Mouse (Mus musculus): ENCODE data around the gene Cyth2.
A peak's percentile ranks its signal among the peaks of the same experiment; 100 is the strongest.

Gene Cyth2

GRCm38 (mm10) chr7:45785388-45786135, 28.8 kb downstream of the Cyth2 start:
- no peak for DNase-seq (ENCODE audit: low spot score)

DNA sequence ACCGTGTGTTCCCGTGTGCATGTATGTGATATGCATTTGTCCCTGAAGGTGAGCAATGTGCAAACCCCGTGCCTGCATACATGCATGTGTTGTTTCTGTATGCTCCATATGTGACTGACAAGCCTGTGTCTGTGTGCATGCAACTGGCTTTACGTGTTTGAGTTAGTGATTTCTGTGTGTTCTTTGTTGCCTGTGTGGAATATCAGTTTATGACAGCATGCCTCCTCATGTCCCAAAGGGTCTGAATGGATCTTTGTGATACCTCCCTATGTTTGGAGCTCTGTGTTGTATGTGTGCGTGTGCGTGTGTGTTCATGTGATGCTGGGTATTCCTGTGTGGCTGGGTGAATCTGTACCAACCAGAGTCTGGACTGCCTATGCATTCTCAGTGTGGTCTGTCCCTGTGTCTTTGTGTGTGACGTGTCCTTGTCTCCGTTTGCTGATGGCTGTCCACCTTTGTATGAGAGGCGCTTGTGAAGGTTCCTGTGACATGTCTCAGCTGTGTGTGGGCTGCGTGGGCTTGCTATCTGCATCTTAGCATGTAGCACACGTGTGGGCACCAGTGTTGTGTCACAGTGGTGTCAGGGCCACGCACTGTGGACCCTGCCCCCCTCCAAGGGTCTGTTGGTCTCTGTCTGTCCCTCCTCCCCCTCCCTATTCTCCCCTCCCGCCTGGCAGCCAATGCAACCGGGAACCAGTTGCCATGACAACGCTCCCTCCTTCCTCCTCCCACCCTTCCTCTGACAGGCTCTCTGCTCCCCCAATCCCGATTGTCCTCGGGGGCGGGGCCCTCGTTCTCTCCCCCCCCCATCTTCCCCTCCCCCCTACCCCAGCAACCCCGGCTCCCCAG, 29.6 kb downstream of the Cyth2 start, which contains the start of gene Sult2b1:
Sult2b1 (minus strand) TSS at position 146 of the 849 bp plus-strand sequence.
- DNase-seq (ENCODE audit: low spot score) = peak; percentile 94

DNA sequence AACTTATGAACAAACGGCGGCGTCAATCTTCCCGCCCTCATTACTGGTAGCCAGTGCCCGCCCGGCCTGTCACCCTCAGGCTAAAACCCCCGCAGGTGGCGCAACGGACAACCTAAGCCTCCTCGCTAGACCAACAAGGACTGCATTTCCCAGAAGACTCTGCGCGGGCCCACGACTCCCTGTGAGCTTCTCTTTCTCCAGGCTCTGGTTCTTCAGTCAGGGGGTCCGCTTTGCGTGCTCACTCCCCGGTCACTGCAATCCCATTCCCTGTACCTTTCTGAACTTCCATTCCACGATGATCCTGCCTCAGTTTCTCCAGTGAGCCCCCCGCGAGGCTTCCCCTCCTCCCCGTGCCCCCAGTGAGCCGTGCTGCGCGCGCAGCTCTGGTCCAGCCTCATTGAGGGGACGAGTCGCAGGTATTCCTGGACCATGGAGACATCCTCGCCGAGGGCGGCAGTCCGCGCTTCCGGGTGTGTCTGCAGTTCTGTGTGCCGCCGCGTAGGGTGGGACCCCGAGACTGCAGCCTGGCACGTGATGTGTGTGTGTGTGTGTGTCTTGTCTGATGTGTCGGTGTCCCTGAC, 30.8 kb downstream of the Cyth2 start, which contains the start of gene Lmtk3:
Lmtk3 (plus strand) TSS at position 228 of the 581 bp plus-strand sequence.
- peak; percentile 78 for DNase-seq (ENCODE audit: low spot score)

- DNase-seq (ENCODE audit: low spot score) = no peak
Observed at GRCm38 (mm10) chr7:45782271-45782670, 32.1 kb downstream of the Cyth2 start.

GRCm38 (mm10) chr7:45779081-45779641, 35.2 kb downstream of the Cyth2 start:
- DNase-seq (ENCODE audit: low spot score) = no peak

DNA sequence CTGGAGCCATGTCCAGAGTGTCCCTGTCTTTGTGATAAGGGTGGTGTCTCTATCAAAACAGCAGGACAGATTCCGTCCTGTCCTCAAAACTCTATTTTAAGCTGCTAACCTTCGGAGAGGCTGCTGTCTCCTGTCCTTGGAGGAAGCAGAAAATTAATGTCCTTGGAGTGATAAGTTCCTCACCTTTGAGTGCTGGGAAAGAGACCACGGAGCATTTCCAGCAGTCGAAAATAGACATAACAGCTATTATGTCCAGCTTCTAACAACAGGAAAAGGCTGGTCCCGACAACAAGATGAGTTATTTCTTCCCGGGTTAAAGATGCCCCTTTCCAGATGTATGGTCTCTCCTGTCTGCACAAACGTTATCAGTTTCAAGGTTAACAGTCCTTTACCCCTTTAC, 39.1 kb downstream of the Cyth2 start:
- DNase-seq (ENCODE audit: low spot score) = no peak

DNA sequence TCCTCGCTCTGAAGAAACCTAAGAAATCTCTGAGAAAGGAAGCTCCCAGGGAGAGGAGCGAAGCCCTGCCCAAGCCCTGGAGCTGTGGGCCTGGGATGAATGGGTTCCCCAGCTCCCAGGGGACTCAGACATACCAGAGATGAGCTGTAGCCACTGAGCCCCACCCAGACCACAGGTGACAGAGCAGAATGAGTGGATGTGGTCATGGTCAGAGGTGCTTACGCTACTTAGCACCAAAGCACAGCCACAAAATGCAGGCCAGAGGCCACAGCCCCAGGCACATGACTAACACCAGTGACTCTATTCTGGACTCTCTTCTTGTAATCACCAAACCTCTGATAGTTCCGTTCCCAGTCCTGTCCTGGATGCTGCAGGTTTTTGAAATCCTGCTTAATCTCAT, 43.3 kb downstream of the Cyth2 start:
- no peak for DNase-seq (ENCODE audit: low spot score)

DNA sequence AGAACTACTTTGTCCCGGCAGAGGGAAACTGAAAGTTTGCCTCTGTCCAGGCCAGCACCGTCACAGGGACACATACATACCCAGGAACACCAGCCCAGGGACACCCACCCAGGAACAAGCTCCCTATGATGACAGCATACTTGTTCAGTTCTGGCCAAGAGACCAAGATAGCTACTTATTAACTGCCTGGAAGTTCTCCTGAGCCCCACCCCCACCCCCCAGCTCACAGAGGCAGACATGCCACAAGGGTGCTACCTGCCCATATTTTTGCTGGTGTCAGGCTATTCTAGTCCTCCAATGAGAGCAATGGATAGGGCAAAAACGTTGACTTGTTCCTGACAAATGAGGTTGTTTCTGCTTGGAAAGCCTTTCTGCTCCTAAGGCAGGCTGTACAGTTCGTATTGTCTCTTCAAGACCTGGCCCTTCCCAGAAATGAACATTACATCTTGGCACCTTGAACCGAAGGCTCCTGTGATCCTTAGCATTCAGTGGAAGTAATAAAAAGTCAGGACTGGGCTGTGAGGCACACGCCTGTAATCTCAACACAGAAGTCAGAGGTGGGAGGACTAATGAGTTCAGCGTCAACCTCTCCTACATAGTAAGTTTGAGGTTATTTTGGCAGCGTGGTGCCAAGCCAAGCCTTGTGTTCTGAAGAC, 43.8 kb downstream of the Cyth2 start:
- no peak for DNase-seq (ENCODE audit: low spot score)

GRCm38 (mm10) chr7:45767500-45767899, 46.9 kb downstream of the Cyth2 start:
- DNase-seq (ENCODE audit: low spot score) = no peak

DNA sequence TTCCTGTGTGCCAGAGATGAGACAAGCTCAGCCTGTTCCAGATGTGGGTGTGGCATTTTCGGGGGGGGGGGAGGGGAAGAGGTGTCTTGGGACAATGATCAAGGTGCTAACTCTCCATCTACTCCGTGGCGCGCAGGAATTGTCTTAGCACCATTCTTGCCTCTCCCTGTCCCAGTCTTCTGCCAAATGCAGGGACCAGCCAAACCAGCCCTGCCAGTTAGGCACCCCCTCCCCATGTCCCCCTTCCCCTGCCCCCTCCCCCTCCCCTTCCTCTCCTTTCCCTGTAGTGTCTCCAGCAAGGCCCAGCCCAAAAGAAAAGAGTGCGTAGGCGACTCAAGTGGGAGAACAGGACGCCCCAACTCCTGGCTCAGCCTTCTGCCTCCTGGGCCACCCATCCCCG, 47.6 kb downstream of the Cyth2 start:
- no peak for DNase-seq (ENCODE audit: low spot score)

DNA sequence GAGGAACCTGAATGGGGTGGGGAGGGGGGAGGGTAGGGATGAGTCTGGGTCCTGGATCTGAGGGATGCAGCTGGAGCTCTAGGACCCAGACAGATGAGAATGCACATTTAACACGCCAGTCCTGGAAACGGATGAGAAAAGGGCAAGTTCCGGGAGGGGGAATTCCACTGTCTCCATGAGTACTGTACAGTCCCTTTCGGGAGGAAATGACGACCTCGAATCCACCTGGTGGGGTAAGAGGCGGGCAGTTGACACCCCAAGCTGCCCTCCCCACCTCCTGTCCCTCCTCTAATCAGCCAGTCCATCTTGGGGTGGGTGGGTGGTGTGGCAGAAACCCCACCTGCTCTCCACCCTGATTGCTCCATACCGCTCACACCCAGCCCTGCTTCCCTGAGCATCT, 48.4 kb downstream of the Cyth2 start:
- no peak for DNase-seq (ENCODE audit: low spot score)

GRCm38 (mm10) chr7:45760151-45760550, 54.2 kb downstream of the Cyth2 start:
- DNase-seq (ENCODE audit: low spot score) = no peak

- no peak for DNase-seq (ENCODE audit: low spot score)
Observed at GRCm38 (mm10) chr7:45759400-45759799, 55.0 kb downstream of the Cyth2 start.

All from layer of hippocampus, adult 11-12 months (tissue).